21 mouse cellular contexts compared by ENCODE assay signal in genomic region chr12:112291748-112292561, GRCm38 (mm10).
DNase-seq lines count a peak whose midpoint lies in the region; ATAC-seq and TF ChIP-seq lines count a peak whose summit lies in the region.
"Had no signal": no experiment of that assay in that cellular context is flagged by ENCODE, and none has a peak within 500 bp of the region (broad histone marks: within the 10 kb centered on the region; RNA-seq: fewer than 3 reads in every experiment).

No protein-coding gene starts in this region.

- 17% methylated on average over 16 of the region's 16 CpGs for WGBS in heart, embryonic 12.5 days
- 56% methylated on average over 16 of the region's 16 CpGs for WGBS in stomach, embryonic 15.5 days
- 65% methylated on average over 16 of the region's 16 CpGs for WGBS in stomach, postnatal 0 days
- 23% methylated on average over 15 of the region's 16 CpGs for WGBS in liver, embryonic 11.5 days
- 61% methylated on average over 16 of the region's 16 CpGs for WGBS in kidney, embryonic 14.5 days

- TF ChIP-seq CTCF in stomach, postnatal 0 days (IDR thresholded peaks at IDR 0.05; ENCODE audit: low read depth) = no peak

- H3K36me3 ChIP-seq in heart, embryonic 12.5 days = no peaks in the 10 kb centered on the region
- no peaks in the 10 kb centered on the region for H3K36me3 ChIP-seq in stomach, embryonic 15.5 days
- no peaks in the 10 kb centered on the region for H3K36me3 ChIP-seq in stomach, postnatal 0 days (ENCODE audit: control insufficient read depth, insufficient read depth, low read length)
- no peaks in the 10 kb centered on the region for H3K36me3 ChIP-seq in liver, embryonic 11.5 days (ENCODE audit: control insufficient read depth, insufficient read depth, low read length)
- no peaks in the 10 kb centered on the region for H3K36me3 ChIP-seq in kidney, embryonic 14.5 days (ENCODE audit: control insufficient read depth, insufficient read depth, low read length)
- H3K36me3 ChIP-seq: forebrain, embryonic 12.5 days; limb, embryonic 12.5 days; lung, embryonic 15.5 days; midbrain, embryonic 10.5 days had no signal

- peaks cover 32% of the 10 kb centered on the region for H3K4me1 ChIP-seq in heart, embryonic 12.5 days (replicated peaks)
- no peaks in the 10 kb centered on the region for H3K4me1 ChIP-seq in stomach, embryonic 15.5 days
- H3K4me1 ChIP-seq in stomach, postnatal 0 days (replicated peaks; ENCODE audit: control insufficient read depth, insufficient read depth) = no peaks in the 10 kb centered on the region
- H3K4me1 ChIP-seq in liver, embryonic 11.5 days (replicated peaks; ENCODE audit: control insufficient read depth, insufficient read depth, low read length) = peaks cover 21% of the 10 kb centered on the region
- peaks cover 8% of the 10 kb centered on the region; the same call in 1 of the 2 replicates for H3K4me1 ChIP-seq in kidney, embryonic 14.5 days (ENCODE audit: control insufficient read depth, insufficient read depth, low read length)
- H3K4me1 ChIP-seq: lung, embryonic 15.5 days had no signal

- no peaks in the 10 kb centered on the region for H3K9me3 ChIP-seq in heart, embryonic 12.5 days (replicated peaks)
- H3K9me3 ChIP-seq in stomach, embryonic 15.5 days = no peaks in the 10 kb centered on the region
- no peaks in the 10 kb centered on the region for H3K9me3 ChIP-seq in stomach, postnatal 0 days (ENCODE audit: control insufficient read depth, low read length)
- no peaks in the 10 kb centered on the region for H3K9me3 ChIP-seq in liver, embryonic 11.5 days (ENCODE audit: control insufficient read depth, low read length)
- no peaks in the 10 kb centered on the region for H3K9me3 ChIP-seq in kidney, embryonic 14.5 days (ENCODE audit: control insufficient read depth, low read length)
- H3K9me3 ChIP-seq: forebrain, embryonic 12.5 days; limb, embryonic 12.5 days; lung, embryonic 15.5 days; midbrain, embryonic 10.5 days had no signal

- 0 out of 2 replicates have a peak overlapping the region, but pooled peaks have one; percentile 35 for H3K4me2 ChIP-seq in heart, embryonic 12.5 days
- no peak overlapping the region for H3K4me2 ChIP-seq in stomach, embryonic 15.5 days
- no peak overlapping the region for H3K4me2 ChIP-seq in stomach, postnatal 0 days (replicated peaks; ENCODE audit: low read depth)
- H3K4me2 ChIP-seq in liver, embryonic 11.5 days = peak overlapping the region; percentile 47
- no peak overlapping the region for H3K4me2 ChIP-seq in kidney, embryonic 14.5 days (replicated peaks; ENCODE audit: low read depth, low read length)
- H3K4me2 ChIP-seq: forebrain, embryonic 12.5 days; limb, embryonic 12.5 days; lung, embryonic 15.5 days had no signal

- ATAC-seq in heart, embryonic 12.5 days (ENCODE audit: insufficient number of reproducible peaks, low FRiP score) = peak; percentile 30; the same call in 1 of the 2 replicates
- ATAC-seq in stomach, embryonic 15.5 days (ENCODE audit: insufficient read depth, low FRiP score, low read depth) = peak; percentile 30; the same call in 1 of the 2 replicates
- ATAC-seq in stomach, postnatal 0 days (ENCODE audit: low FRiP score, low TSS enrichment) = no peak
- ATAC-seq in liver, embryonic 11.5 days (replicated peaks; ENCODE audit: low FRiP score) = peak; percentile 86
- ATAC-seq in kidney, embryonic 14.5 days (ENCODE audit: low FRiP score, low TSS enrichment) = no peak
- ATAC-seq: activated CD4-positive, CD25-positive, alpha-beta regulatory T cell, adult 4 months had no signal

- H3K27ac ChIP-seq in heart, embryonic 12.5 days (ENCODE audit: poor library complexity, severe bottlenecking) = no peak overlapping the region
- no peak overlapping the region for H3K27ac ChIP-seq in stomach, embryonic 15.5 days
- H3K27ac ChIP-seq in stomach, postnatal 0 days (replicated peaks) = no peak overlapping the region
- no peak overlapping the region for H3K27ac ChIP-seq in liver, embryonic 11.5 days (ENCODE audit: low read depth, low read length)
- no peak overlapping the region for H3K27ac ChIP-seq in kidney, embryonic 14.5 days (ENCODE audit: low read depth, low read length)
- H3K27ac ChIP-seq: forebrain, embryonic 12.5 days; limb, embryonic 12.5 days; lung, embryonic 15.5 days; midbrain, embryonic 10.5 days had no signal

- H3K9ac ChIP-seq in heart, embryonic 12.5 days = no peak overlapping the region
- no peak overlapping the region for H3K9ac ChIP-seq in stomach, embryonic 15.5 days
- H3K9ac ChIP-seq in stomach, postnatal 0 days (ENCODE audit: low read length) = no peak overlapping the region
- H3K9ac ChIP-seq in liver, embryonic 11.5 days (ENCODE audit: low read depth, low read length) = no peak overlapping the region
- H3K9ac ChIP-seq in kidney, embryonic 14.5 days (ENCODE audit: low read depth, low read length) = no peak overlapping the region
- H3K9ac ChIP-seq: forebrain, embryonic 12.5 days; limb, embryonic 12.5 days; lung, embryonic 15.5 days had no signal

- no peak for DNase-seq in heart, adult 18-20 months
- no peak for DNase-seq in stomach, postnatal 0 days (ENCODE audit: low spot score)
- DNase-seq in liver, embryonic 11.5 days (ENCODE audit: low spot score) = peak; percentile 54
- DNase-seq in adrenal gland, postnatal 10 days = no peak
- DNase-seq in thymus, postnatal 14 days = no peak
- DNase-seq: adrenal gland, postnatal 14 days; cerebellum, adult 8-10 months; gastrocnemius, postnatal 25 days; heart, postnatal 4 days; kidney, adult 2 months; kidney, postnatal 14 days; lung, postnatal 4 days; retina, postnatal 1 day had no signal

- peaks cover 6% of the 10 kb centered on the region; the same call in 1 of the 2 replicates for H3K27me3 ChIP-seq in heart, embryonic 12.5 days (replicated peaks)
- H3K27me3 ChIP-seq in stomach, embryonic 15.5 days (replicated peaks) = no peaks in the 10 kb centered on the region
- no peaks in the 10 kb centered on the region for H3K27me3 ChIP-seq in stomach, postnatal 0 days (ENCODE audit: control insufficient read depth, insufficient read depth, low read length)
- H3K27me3 ChIP-seq in liver, embryonic 11.5 days (replicated peaks; ENCODE audit: control insufficient read depth, insufficient read depth, low read length) = no peaks in the 10 kb centered on the region
- H3K27me3 ChIP-seq in kidney, embryonic 14.5 days (ENCODE audit: control insufficient read depth, insufficient read depth, low read length) = peaks cover 4% of the 10 kb centered on the region; the same call in 1 of the 2 replicates
- H3K27me3 ChIP-seq: lung, embryonic 15.5 days had no signal

- no peak overlapping the region for H3K4me3 ChIP-seq in heart, embryonic 12.5 days
- no peak overlapping the region for H3K4me3 ChIP-seq in stomach, embryonic 15.5 days (replicated peaks)
- no peak overlapping the region for H3K4me3 ChIP-seq in stomach, postnatal 0 days (ENCODE audit: low read depth, low read length)
- no peak overlapping the region for H3K4me3 ChIP-seq in liver, embryonic 11.5 days (ENCODE audit: low read depth, low read length)
- no peak overlapping the region for H3K4me3 ChIP-seq in kidney, embryonic 14.5 days (ENCODE audit: low read length)
- H3K4me3 ChIP-seq: forebrain, embryonic 12.5 days; limb, embryonic 12.5 days; lung, embryonic 15.5 days; midbrain, embryonic 10.5 days had no signal

- TF ChIP-seq EP300 in stomach, postnatal 0 days (optimal IDR thresholded peaks at IDR 0.05) = no peak

Comparison
In these comparisons a context has a peak if more than half of its experiments do, and no peak if none do; other contexts are left out.
1. ATAC-seq: peak in heart, embryonic 12.5 days (single experiment), stomach, embryonic 15.5 days (single experiment) and liver, embryonic 11.5 days (single experiment); none in stomach, postnatal 0 days (single experiment) and kidney, embryonic 14.5 days (single experiment).
2. H3K4me2 ChIP-seq: peak in heart, embryonic 12.5 days (single experiment) and liver, embryonic 11.5 days (single experiment); none in stomach, embryonic 15.5 days (single experiment), stomach, postnatal 0 days (single experiment) and kidney, embryonic 14.5 days (single experiment).